Mouse (Mus musculus) bone marrow, adult 2 months (tissue): ENCODE results near the gene Cpne5.

Source experiments
- CTCF ChIP-seq: fragments of 200-500 bp; IDR thresholded peaks from 2 replicates; pipeline ENCODE4 v1.5.1; 2011; ENCODE audit warnings: low read length, control low read depth; ENCODE audit not compliant: control insufficient read depth, insufficient read depth
- POLR2A ChIP-seq: fragments of 200-500 bp; IDR thresholded peaks from 2 replicates; pipeline ENCODE4 v1.6.1; 2011; ENCODE audit warnings: low read depth, mild to moderate bottlenecking, control low read depth, low read length, borderline replicate concordance; ENCODE audit not compliant: control insufficient read depth

DNA sequence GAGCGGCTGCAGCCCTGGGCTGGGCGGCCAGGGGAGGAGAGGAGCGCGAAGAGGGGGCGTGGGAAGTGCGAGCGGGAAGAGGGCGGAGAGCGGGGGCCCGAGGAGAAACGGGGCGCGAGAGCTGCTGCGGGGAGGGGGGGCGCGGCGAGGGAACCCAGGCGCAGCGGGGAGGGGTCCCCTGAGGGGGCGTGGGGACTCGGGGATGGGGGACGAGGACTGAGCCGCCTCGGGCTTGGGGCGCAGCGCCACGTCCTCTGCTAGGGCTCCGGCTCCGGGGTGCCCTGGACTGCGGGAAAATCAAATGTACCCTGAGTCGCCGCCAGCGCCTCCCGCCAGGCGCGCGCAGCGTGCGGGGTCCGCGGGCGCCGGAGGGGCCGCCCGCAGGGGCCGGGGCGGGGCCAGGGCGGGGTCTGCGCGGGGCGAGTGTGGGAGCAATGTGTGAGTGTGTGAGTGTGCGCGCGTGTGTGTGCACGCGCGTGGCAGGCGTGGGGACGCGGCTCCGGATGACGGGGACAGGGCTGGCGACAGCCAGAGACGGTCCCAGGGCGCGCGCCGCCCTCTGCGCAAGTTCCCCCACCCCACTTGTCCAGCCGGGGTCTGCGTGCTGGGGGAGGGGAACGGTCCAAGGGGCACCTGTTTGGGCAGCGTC, at the start of gene Cpne5:
- TF ChIP-seq CTCF (no peak), POLR2A (no peak)
